Mouse (Mus musculus): ENCODE data around the gene Kdm1a.

The Kdm1a gene

GRCm38 (mm10) chr4:136602568-136602967 lies at the start of gene Kdm1a:
Gene Kdm1a, minus strand, starts transcription at chr4:136602723.
- DNase-seq (ENCODE audit: low read depth) = peak; percentile 72

- no peak for DNase-seq (ENCODE audit: low read depth)
Observed at GRCm38 (mm10) chr4:136651882-136652527, 49.5 kb upstream of the Kdm1a start.

- no peak for DNase-seq (ENCODE audit: low read depth)
Observed at GRCm38 (mm10) chr4:136651357-136651811, 48.9 kb upstream of the Kdm1a start.

- peak; percentile 86 for DNase-seq (ENCODE audit: low read depth)
Observed at GRCm38 (mm10) chr4:136650261-136650660, 47.7 kb upstream of the Kdm1a start.

- DNase-seq (ENCODE audit: low read depth) = peak; percentile 98
Observed at GRCm38 (mm10) chr4:136649480-136650196, 47.1 kb upstream of the Kdm1a start.

- DNase-seq (ENCODE audit: low read depth) = peak; percentile 62
Observed at GRCm38 (mm10) chr4:136648922-136649479, 46.5 kb upstream of the Kdm1a start.

- no peak for DNase-seq (ENCODE audit: low read depth)
Observed at GRCm38 (mm10) chr4:136638890-136639289, 36.4 kb upstream of the Kdm1a start.

GRCm38 (mm10) chr4:136638230-136638750 lies 35.8 kb upstream of the Kdm1a start:
- no peak for DNase-seq (ENCODE audit: low read depth)

- DNase-seq (ENCODE audit: low read depth) = no peak
Observed at GRCm38 (mm10) chr4:136637563-136638229, 35.2 kb upstream of the Kdm1a start.

- DNase-seq (ENCODE audit: low read depth) = no peak
Observed at GRCm38 (mm10) chr4:136636983-136637562, 34.5 kb upstream of the Kdm1a start.

- DNase-seq (ENCODE audit: low read depth) = no peak
Observed at GRCm38 (mm10) chr4:136636511-136636910, 34.0 kb upstream of the Kdm1a start.

- no peak for DNase-seq (ENCODE audit: low read depth)
Observed at GRCm38 (mm10) chr4:136635995-136636394, 33.5 kb upstream of the Kdm1a start.

- DNase-seq (ENCODE audit: low read depth) = no peak
Observed at GRCm38 (mm10) chr4:136631237-136631994, 28.9 kb upstream of the Kdm1a start.

- no peak for DNase-seq (ENCODE audit: low read depth)
Observed at GRCm38 (mm10) chr4:136626590-136626989, 24.1 kb upstream of the Kdm1a start.

- no peak for DNase-seq (ENCODE audit: low read depth)
Observed at GRCm38 (mm10) chr4:136622388-136622787, 19.9 kb upstream of the Kdm1a start, which contains the start of gene Lactbl1. Gene Lactbl1, plus strand, starts transcription at chr4:136622621.

GRCm38 (mm10) chr4:136621956-136622355 lies 19.4 kb upstream of the Kdm1a start:
- no peak for DNase-seq (ENCODE audit: low read depth)

- peak; percentile 36 for DNase-seq (ENCODE audit: low read depth)
Observed at GRCm38 (mm10) chr4:136621336-136621735, 18.8 kb upstream of the Kdm1a start.

- DNase-seq (ENCODE audit: low read depth) = no peak
Observed at GRCm38 (mm10) chr4:136613657-136614056, 11.1 kb upstream of the Kdm1a start.

GRCm38 (mm10) chr4:136610387-136610856 lies 7.9 kb upstream of the Kdm1a start, which contains the start of gene Tex46:
Gene Tex46, plus strand, starts transcription at chr4:136610437.
- DNase-seq (ENCODE audit: low read depth) = no peak

- no peak for DNase-seq (ENCODE audit: low read depth)
Observed at GRCm38 (mm10) chr4:136605756-136606485, 3.4 kb upstream of the Kdm1a start.
